In the genomic region with DNA sequence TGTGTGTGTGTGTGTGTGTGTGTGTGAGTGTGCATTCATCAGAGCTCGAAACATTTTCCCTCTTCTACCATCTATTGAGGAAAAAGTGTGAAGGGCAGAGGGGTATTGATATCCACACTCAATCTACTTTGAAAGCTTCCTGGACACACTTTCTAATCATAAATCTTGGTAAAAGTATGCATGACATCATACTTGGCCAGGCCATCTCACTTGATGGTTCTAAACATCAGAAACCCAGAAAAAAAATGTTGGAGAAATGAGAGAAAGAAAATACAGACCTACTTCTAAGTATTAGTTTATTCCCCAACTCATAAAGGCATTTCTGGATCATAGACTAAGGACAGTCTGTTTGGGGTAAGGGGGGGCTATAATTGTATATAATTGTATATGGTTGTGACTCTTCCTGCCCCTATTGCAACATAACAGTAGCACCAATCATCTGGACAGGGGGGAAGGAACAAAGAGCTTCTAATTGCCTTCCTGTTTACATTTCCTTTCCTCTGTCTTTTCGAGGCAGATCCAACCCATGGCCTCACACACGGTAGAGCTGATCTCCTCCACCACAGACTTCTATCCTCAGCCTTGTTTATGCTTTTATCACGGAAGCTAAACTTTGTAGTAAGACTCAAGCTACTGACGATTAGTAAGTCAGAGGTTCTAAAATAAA, we compare ENCODE assay signal across 21 mouse cellular contexts. TPM values are rescaled to one million over a fixed set of nuclear protein-coding genes. Genes with fewer than 3 reads are reported as not detected.
DNase-seq lines count a peak whose midpoint lies in the region; ATAC-seq and TF ChIP-seq lines count a peak whose summit lies in the region.
"Had no signal": no experiment of that assay in that cellular context is flagged by ENCODE, and none has a peak within 500 bp of the region (broad histone marks: within the 10 kb centered on the region; RNA-seq: fewer than 3 reads in every experiment).

No protein-coding gene starts in this region.

- H3K27ac ChIP-seq in embryonic facial prominence, embryonic 13.5 days = 0 out of 2 replicates have a peak overlapping the region, but pooled peaks have one; percentile 48
- H3K27ac ChIP-seq in embryonic facial prominence, embryonic 10.5 days (replicated peaks) = no peak overlapping the region
- peak overlapping the region; percentile 29; the same call in 1 of the 2 replicates for H3K27ac ChIP-seq in lung, embryonic 15.5 days
- H3K27ac ChIP-seq: forebrain, embryonic 13.5 days; heart, embryonic 10.5 days; hindbrain, embryonic 12.5 days had no signal

- ATAC-seq in embryonic facial prominence, embryonic 13.5 days (ENCODE audit: insufficient number of reproducible peaks, insufficient read depth, low FRiP score, low TSS enrichment, low read depth) = no peak
- ATAC-seq in lung, embryonic 15.5 days (ENCODE audit: borderline replicate concordance, extremely low read depth, low FRiP score, low TSS enrichment) = peak; percentile 58; the same call in 1 of the 2 replicates
- 0 out of 2 replicates have a peak, but pooled peaks have one; percentile 18 for ATAC-seq in common myeloid progenitor, adult 5-6 weeks (replicated peaks; ENCODE audit: low read depth, poor library complexity, severe bottlenecking)
- ATAC-seq: activated CD4-positive, CD25-positive, alpha-beta regulatory T cell, adult 4 months; forebrain, embryonic 13.5 days; forebrain, postnatal 0 days; hindbrain, embryonic 16.5 days had no signal

- H3K9ac ChIP-seq in embryonic facial prominence, embryonic 13.5 days = no peak overlapping the region
- no peak overlapping the region for H3K9ac ChIP-seq in lung, embryonic 15.5 days
- H3K9ac ChIP-seq: forebrain, embryonic 13.5 days; forebrain, postnatal 0 days; hindbrain, embryonic 12.5 days had no signal

- H3K4me2 ChIP-seq in embryonic facial prominence, embryonic 13.5 days = no peak overlapping the region
- H3K4me2 ChIP-seq in lung, embryonic 15.5 days = no peak overlapping the region
- peak overlapping the region; percentile 53 for H3K4me2 ChIP-seq in myocyte (ENCODE audit: low read depth)
- H3K4me2 ChIP-seq: forebrain, embryonic 13.5 days; hindbrain, embryonic 12.5 days had no signal

- DNase-seq in embryonic facial prominence, embryonic 10.5 days (ENCODE audit: low spot score) = no peak
- DNase-seq in lung, postnatal 14 days = no peak
- DNase-seq in spleen, adult 18-20 months = no peak
- DNase-seq: adrenal gland, postnatal 25 days; cerebellum, adult 18-20 months; cerebellum, adult 9-11 months; cerebellum, postnatal 36 days; forebrain, postnatal 0 days; heart, postnatal 10 days; heart, postnatal 4 days had no signal

- WGBS in embryonic facial prominence, embryonic 13.5 days = 54% methylated on average over 5 of the region's 5 CpGs
- 70% methylated on average over 5 of the region's 5 CpGs for WGBS in embryonic facial prominence, embryonic 10.5 days
- WGBS in lung, embryonic 15.5 days = 30% methylated on average over 5 of the region's 5 CpGs

- H3K36me3 ChIP-seq in embryonic facial prominence, embryonic 13.5 days = peaks cover 85% of the 10 kb centered on the region
- H3K36me3 ChIP-seq in embryonic facial prominence, embryonic 10.5 days (replicated peaks) = peaks cover 92% of the 10 kb centered on the region
- peaks cover 37% of the 10 kb centered on the region for H3K36me3 ChIP-seq in lung, embryonic 15.5 days
- H3K36me3 ChIP-seq in myocyte (ENCODE audit: control insufficient read depth, insufficient read depth) = no peaks in the 10 kb centered on the region

- H3K9me3 ChIP-seq in embryonic facial prominence, embryonic 13.5 days = no peaks in the 10 kb centered on the region
- no peaks in the 10 kb centered on the region for H3K9me3 ChIP-seq in embryonic facial prominence, embryonic 10.5 days
- H3K9me3 ChIP-seq in lung, embryonic 15.5 days = no peaks in the 10 kb centered on the region
- H3K9me3 ChIP-seq: forebrain, embryonic 13.5 days; heart, embryonic 10.5 days; hindbrain, embryonic 12.5 days had no signal

- H3K4me3 ChIP-seq in embryonic facial prominence, embryonic 13.5 days = no peak overlapping the region
- no peak overlapping the region for H3K4me3 ChIP-seq in embryonic facial prominence, embryonic 10.5 days
- H3K4me3 ChIP-seq in lung, embryonic 15.5 days = no peak overlapping the region
- H3K4me3 ChIP-seq in myocyte = no peak overlapping the region
- H3K4me3 ChIP-seq: forebrain, embryonic 13.5 days; heart, embryonic 10.5 days; hindbrain, embryonic 12.5 days had no signal

- no peaks in the 10 kb centered on the region for H3K79me2 ChIP-seq in myocyte (ENCODE audit: control insufficient read depth, insufficient read depth)

- H3ac ChIP-seq in myocyte (ENCODE audit: control insufficient read depth, insufficient read length) = no peak overlapping the region

- no peak for TF ChIP-seq POLR2A in myocyte (IDR thresholded peaks at IDR 0.05; ENCODE audit: insufficient read length, low read depth)

- no peaks in the 10 kb centered on the region for H3K27me3 ChIP-seq in embryonic facial prominence, embryonic 13.5 days
- H3K27me3 ChIP-seq in embryonic facial prominence, embryonic 10.5 days (replicated peaks; ENCODE audit: low read depth, poor library complexity, severe bottlenecking) = no peaks in the 10 kb centered on the region
- no peaks in the 10 kb centered on the region; the same call in 1 of the 2 replicates for H3K27me3 ChIP-seq in lung, embryonic 15.5 days
- H3K27me3 ChIP-seq in myocyte (ENCODE audit: control insufficient read depth, insufficient read depth, insufficient read length) = no peaks in the 10 kb centered on the region
- H3K27me3 ChIP-seq: forebrain, embryonic 13.5 days; hindbrain, embryonic 12.5 days; Patski had no signal

- peaks cover 17% of the 10 kb centered on the region for H3K4me1 ChIP-seq in embryonic facial prominence, embryonic 13.5 days
- peaks cover 11% of the 10 kb centered on the region for H3K4me1 ChIP-seq in embryonic facial prominence, embryonic 10.5 days
- peaks cover 13% of the 10 kb centered on the region for H3K4me1 ChIP-seq in lung, embryonic 15.5 days
- H3K4me1 ChIP-seq: forebrain, embryonic 13.5 days; heart, embryonic 10.5 days; hindbrain, embryonic 12.5 days had no signal

TF ChIP-seq in myocyte, 11 proteins besides CTCF, POLR2A, EP300 and RAD21:
- TF ChIP-seq TCF12 (IDR thresholded peaks at IDR 0.05; ENCODE audit: insufficient read depth, poor library complexity, severe bottlenecking) = no peak
- TF ChIP-seq MYOG (IDR thresholded peaks at IDR 0.05; ENCODE audit: control insufficient read depth in 1 of 3, insufficient read depth in 1 of 3, insufficient read length in 2 of 3, low read depth in 2 of 3) = no peak
- no peak for TF ChIP-seq TCF3 (IDR thresholded peaks at IDR 0.05; ENCODE audit: insufficient read length, low read depth)
- no peak for TF ChIP-seq MYOD1 (IDR thresholded peaks at IDR 0.05; ENCODE audit: control insufficient read depth in 1 of 3, insufficient read length in 2 of 3, low read depth in 2 of 3)
- no peak for TF ChIP-seq MAX (IDR thresholded peaks at IDR 0.05; ENCODE audit: low read depth)
- TF ChIP-seq SRF (IDR thresholded peaks at IDR 0.05; ENCODE audit: control insufficient read depth, insufficient read length, low read depth) = no peak
- TF ChIP-seq USF1 (IDR thresholded peaks at IDR 0.05; ENCODE audit: low read depth) = no peak

RNA-seq across cellular contexts. Expression of a gene that starts 7.1 kb away (rescaled TPM):
- polyA plus RNA-seq in embryonic facial prominence, embryonic 13.5 days (2015; fragmentation: Nextera tagmentation; extraction: Ambion mirVana) = 256 and 306 TPM in 2 replicates
- polyA plus RNA-seq in embryonic facial prominence, embryonic 10.5 days (2016; fragmentation: Nextera tagmentation; extraction: Ambion mirVana) = 103 and 120 TPM in 2 replicates
- 241 and 244 TPM in 2 replicates for polyA plus RNA-seq in lung, embryonic 15.5 days (2015; fragmentation: Nextera tagmentation; extraction: Ambion mirVana)
- 2.3 and 4.9 TPM in 2 replicates for total RNA-seq in common myeloid progenitor, adult 5-6 weeks (2017)
- 78.8 TPM for polyA plus RNA-seq in myocyte (2012; fragmentation: generic; extraction: Trizol)
- total RNA-seq: MEL had no signal

RNA-seq across cellular contexts. Expression of a gene that starts 20.9 kb away (rescaled TPM):
- polyA plus RNA-seq in embryonic facial prominence, embryonic 13.5 days (2015; fragmentation: Nextera tagmentation; extraction: Ambion mirVana) = 8.5 and 9.4 TPM in 2 replicates
- 3.1 and 4.3 TPM in 2 replicates for polyA plus RNA-seq in embryonic facial prominence, embryonic 10.5 days (2016; fragmentation: Nextera tagmentation; extraction: Ambion mirVana)
- 7.8 TPM in 2 replicates for polyA plus RNA-seq in lung, embryonic 15.5 days (2015; fragmentation: Nextera tagmentation; extraction: Ambion mirVana)
- total RNA-seq in common myeloid progenitor, adult 5-6 weeks (2017) = 15.2 and 16.8 TPM in 2 replicates
- polyA plus RNA-seq in myocyte (2012; fragmentation: generic; extraction: Trizol) = 0.08 TPM
